Mouse (Mus musculus): ENCODE results near the gene Aox1.

GRCm38 (mm10) chr1:58102494-58102893, 72.8 kb downstream of the Aox1 start:
- TF ChIP-seq POLR2A (IDR thresholded peaks at IDR 0.05; ENCODE audit: extremely low read depth, insufficient read depth, low read length) = no peak
- no peak for TF ChIP-seq CTCF (IDR thresholded peaks at IDR 0.05; ENCODE audit: extremely low read depth, insufficient read depth, low read length)
